Mouse (Mus musculus) cerebellum, adult 11 months (tissue): ENCODE data around the gene Ndfip2.

ENCODE experiments used
- DNase-seq: peaks from one replicate; pipeline ENCODE4 v3.0.0; 2022

Gene Ndfip2

DNA sequence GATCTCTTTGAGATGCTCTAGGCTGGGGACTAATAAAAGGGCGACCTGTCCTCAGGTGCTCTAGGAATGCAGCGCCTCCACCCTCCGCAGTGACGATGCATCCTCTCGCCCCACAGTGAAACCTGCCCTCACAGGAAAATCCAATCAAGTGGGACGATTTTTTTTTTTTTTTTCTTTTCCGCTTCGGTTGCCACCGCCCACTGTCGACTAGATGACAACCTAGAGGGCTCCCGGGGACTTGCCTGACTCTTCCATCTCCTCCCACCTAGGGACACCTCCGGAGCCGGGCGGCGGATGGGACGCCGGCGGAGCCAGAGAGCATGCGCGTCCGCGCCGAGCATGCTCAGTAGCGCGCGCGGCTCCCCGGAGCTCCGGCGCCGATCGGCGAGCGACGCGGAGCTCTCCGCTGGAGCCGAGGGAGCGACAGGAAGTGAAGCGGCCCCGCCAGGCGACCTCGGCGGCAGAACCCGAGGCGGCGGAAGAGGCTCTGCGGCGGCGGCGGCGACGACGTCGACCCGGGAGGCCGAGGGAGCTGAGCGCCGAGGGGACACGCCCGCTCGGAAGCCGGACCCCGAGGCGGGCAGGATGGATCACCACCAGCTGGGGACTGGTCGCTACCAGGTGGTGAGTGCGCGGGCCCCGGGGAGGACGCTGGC is at the start of gene Ndfip2:
Gene Ndfip2, plus strand, starts transcription at position 195 of the 656 bp plus-strand sequence.
- peak; percentile 88 for DNase-seq

- no peak for DNase-seq
Measured at GRCm38 (mm10) chr14:105219525-105220376, 38.6 kb upstream of the Ndfip2 start.

DNA sequence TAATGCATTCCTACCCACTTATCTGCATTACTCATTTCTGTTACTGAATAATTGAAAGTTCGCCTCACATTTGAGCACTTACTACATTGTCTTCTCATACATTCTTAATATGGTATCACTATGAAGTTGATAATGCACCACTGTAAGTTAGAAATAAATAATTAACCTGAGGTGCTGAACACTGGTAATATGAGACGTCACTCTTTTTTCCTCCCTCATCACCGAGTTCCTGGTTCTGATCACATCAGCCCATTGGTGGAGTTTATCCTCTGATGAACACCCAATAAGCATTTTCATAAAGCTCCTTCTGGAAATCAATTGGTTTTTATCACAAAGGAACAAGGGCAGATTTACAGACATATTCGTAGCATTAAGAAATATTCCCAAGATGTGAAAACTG is 36.1 kb upstream of the Ndfip2 start:
- no peak for DNase-seq

DNA sequence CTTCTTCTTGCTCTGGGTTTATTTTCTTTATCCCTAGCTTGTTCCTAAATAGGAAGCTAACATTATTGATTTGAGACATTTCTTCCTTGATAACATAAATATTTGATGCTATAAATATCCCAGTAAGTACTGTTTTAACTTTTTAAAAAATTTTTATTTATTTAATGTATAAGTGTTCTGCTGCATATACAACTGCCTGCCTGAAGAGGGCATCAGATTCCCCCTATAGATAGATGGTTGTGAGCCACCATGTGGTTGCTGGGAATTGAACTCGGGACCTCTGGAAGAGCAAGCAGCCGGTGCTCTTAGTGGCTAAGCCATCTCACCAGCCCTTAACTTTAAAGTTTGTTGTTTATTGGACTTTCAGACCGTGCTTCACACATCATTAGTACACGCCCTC is 32.6 kb upstream of the Ndfip2 start:
- DNase-seq = no peak

DNA sequence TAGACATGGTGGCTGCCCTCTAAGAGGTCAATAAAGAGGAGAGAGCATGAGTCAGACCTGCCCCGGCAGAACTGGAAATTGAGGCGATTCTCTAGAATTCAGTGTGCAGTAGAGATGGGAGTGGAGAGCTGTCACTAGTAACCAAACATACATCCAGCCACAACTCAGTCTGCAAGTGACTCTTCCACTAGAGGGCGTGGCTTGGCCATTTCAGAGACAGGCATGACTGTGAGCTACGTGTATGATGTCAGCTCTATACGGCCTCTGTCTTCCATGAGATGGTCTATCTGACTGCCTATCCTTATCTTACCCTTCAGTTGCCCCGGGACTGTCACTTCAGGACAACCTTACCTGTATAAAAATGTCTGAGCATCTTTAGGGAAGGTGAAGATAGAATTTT is 26.0 kb upstream of the Ndfip2 start:
- DNase-seq = peak; percentile 7

- no peak for DNase-seq
Measured at GRCm38 (mm10) chr14:105236596-105236995, 21.8 kb upstream of the Ndfip2 start.

DNA sequence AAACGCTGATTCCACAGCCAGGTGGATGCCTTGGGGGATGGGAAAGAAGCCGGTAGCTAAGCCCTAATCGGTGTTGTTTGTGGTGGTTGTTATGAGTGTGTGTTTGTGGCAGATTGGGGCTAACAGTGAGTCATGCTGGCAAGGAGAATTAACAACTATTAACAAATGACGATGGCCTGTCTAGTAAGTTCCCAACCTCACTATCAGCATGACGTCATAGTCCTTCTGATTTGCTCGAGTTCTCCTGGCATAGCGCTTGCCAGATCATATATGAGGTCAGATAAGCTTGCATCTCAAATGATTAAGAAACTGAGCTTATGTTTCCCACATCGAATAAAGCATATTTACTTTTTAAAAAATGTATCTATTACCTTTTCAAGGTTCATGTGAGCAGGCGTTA is 20.6 kb upstream of the Ndfip2 start:
- no peak for DNase-seq

- DNase-seq = no peak
Measured at GRCm38 (mm10) chr14:105238450-105239038, 19.8 kb upstream of the Ndfip2 start.

GRCm38 (mm10) chr14:105240120-105240519 is 18.3 kb upstream of the Ndfip2 start:
- DNase-seq = no peak

DNA sequence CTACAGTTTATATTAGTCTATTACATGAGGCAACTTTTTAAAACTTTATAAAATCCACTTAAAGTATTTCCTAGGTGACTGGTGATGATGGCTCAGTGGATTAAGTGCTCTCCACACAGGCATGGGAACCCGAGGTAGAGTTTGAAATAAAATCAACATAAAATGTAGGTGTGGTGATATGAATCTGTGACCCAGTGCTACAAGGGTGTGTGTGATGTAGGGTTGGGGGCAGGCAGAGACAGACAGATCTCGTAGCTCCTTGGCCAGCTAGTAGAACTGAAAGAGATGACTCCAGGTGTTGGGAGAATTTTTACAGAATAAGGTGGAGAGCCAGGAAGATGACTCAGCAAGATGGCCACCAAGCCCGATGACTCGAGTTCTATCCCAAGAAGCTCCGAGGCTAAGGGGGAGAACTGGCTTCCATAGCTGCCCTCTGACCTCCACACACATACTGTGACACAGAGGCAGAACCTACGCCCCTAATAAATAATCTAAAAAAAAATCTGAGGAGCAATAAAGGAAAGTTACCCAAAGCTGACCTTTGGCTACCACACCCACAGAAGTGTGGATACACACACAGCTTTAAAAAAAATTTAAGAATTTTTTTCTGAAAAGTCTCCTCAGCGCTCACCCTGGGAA is 14.4 kb upstream of the Ndfip2 start:
- DNase-seq = no peak

DNA sequence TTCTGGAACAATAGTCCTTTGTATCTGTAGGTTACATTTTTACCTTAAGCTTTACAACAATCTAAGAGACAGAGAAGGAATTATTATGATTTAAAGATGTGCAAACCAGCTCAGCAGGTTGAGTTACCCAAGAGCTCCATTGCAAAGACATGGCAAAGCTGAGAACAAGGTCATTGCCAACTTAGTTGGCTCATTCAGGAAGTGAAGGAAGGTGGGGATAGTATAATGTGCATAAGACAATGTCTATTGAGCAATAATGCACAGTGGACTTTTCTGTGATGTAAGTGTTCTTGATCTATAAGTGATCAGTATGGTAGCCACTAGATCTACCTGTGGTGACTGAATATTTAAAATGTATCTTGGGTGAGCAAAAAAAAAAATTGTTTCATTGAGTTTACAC is 7.3 kb upstream of the Ndfip2 start:
- DNase-seq = no peak

DNA sequence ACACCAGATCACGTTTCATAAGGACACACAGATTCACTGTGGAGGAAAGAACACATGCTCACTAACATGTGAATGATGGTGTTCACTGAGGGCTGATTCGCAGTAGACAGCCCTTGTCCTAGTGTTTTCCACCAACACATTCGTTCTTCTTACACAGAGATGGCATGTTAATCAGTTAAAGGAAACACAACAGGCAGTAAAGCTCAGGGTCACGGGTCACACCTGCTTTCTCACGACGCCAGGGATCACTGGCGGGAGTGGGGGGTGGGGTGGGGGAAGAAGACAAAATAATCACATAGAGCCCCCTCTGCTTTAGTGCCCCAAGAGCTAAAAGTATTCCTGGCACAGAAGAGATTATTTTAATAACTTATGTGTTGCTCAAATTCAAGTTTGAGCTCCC is 5.1 kb upstream of the Ndfip2 start:
- no peak for DNase-seq

GRCm38 (mm10) chr14:105254401-105254800 is 4.0 kb upstream of the Ndfip2 start:
- DNase-seq = no peak

GRCm38 (mm10) chr14:105255620-105256019 is 2.8 kb upstream of the Ndfip2 start:
- DNase-seq = no peak

- peak; percentile 39 for DNase-seq
Measured at GRCm38 (mm10) chr14:105259035-105259880, 885 bp downstream of the Ndfip2 start.

GRCm38 (mm10) chr14:105262923-105263322 is 4.5 kb downstream of the Ndfip2 start:
- DNase-seq = no peak

GRCm38 (mm10) chr14:105267095-105267494 is 8.7 kb downstream of the Ndfip2 start:
- no peak for DNase-seq

GRCm38 (mm10) chr14:105272030-105272429 is 13.7 kb downstream of the Ndfip2 start:
- DNase-seq = no peak

DNA sequence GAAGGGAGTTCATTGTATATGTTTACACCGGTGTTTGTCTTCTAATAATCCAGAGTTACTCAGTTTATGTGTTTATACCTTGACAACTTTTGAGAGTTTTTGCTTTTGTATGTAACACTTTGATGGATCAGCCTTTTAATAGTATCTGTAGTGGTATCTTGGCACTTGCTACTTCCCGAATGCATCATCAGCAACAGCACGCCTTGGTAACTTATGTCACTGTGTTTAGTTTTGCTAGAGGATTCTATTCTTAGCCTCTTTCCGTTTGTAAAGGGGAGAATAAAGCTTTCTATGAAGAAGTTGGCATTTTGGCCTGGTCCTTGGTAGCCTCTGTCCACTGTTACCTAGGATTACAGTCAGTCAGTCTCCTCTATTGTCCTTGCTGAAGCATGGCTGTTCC is 14.2 kb downstream of the Ndfip2 start:
- no peak for DNase-seq

- no peak for DNase-seq
Measured at GRCm38 (mm10) chr14:105275196-105275595, 16.8 kb downstream of the Ndfip2 start.

- DNase-seq = no peak
Measured at GRCm38 (mm10) chr14:105277277-105277676, 18.9 kb downstream of the Ndfip2 start.

DNA sequence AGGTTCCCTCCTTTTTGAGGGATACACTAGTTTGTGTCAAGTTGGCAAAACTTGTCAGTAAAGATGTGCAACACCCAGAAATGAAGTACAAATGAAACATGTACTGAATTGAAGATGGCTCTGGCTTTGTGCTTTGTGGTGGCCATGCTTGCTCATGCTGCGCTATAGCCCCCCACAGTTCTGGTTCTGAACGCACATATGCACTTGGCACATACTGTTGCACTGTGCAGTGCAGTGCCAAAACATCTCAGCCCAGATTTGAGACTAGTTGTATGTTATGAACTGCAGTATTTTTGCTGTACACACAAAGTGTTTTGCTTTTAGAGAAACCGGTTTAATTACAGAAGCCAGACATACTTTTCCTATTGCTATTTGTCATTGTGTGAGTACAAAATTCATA is 25.7 kb downstream of the Ndfip2 start:
- no peak for DNase-seq

DNA sequence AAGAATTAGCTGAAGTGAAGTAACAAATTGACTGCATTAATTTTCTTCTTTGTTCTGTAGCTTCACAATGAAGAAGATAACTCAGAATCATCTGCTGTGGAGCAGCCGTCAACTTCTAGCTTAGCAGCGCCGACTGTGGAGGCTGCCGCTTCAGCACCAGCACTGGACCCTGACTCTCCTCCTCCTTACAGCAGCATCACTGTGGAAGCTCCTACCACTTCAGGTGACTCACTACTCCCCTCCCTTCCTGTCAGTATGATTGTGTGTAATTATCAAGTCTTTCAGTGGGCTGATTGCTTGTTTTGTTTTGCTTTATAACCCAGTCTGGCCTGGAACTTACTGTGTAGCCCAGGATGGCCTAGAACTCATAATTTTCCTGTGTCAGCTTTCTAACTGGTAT is 29.2 kb downstream of the Ndfip2 start:
- DNase-seq = no peak
